Mouse (Mus musculus) spleen, embryonic (tissue): ENCODE results near the gene Scamp4.

Experiments used
- CTCF ChIA-PET: fragments of 350-600 bp; sonication (Branson Sonifier 250); formaldehyde crosslinking; loops from one replicate; lab custom pipeline; 2022; lab: Charles Lee

Gene Scamp4

DNA sequence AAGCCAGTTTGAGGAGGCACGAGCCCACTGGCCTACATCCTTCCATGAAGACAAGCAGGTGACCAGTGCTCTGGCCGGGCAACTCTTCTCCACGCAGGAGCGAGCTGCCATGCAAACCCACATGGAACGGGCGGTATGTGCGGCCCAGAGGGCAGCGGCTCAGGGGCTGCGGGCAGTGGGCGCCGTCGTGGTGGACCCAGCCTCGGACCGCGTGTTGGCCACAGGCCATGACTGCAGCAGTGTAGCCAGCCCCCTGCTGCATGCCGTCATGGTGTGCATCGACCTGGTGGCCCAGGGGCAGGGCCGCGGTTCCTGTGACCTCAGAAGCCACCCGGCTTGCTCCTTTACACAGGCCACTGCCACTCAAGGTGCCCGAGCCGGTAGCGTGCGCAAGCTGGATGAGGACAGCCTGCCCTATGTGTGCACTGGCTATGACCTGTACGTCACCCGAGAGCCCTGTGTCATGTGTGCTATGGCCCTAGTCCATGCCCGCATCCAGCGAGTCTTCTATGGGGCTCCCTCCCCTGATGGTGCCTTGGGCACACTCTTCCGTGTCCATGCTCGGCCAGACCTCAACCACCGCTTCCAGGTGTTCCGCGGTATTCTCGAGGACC is 4.2 kb downstream of the Scamp4 start:
- CTCF ChIA-PET: no interaction called here

- CTCF ChIA-PET: interaction anchor here (0.6 kb wide), 1 partner anchor 109 kb away, joined by 3 read pairs; no protein-coding TSS in a partner anchor
These were observed 5.8 kb downstream of the Scamp4 start for GRCm38 (mm10) chr10:80608435-80608834.

DNA sequence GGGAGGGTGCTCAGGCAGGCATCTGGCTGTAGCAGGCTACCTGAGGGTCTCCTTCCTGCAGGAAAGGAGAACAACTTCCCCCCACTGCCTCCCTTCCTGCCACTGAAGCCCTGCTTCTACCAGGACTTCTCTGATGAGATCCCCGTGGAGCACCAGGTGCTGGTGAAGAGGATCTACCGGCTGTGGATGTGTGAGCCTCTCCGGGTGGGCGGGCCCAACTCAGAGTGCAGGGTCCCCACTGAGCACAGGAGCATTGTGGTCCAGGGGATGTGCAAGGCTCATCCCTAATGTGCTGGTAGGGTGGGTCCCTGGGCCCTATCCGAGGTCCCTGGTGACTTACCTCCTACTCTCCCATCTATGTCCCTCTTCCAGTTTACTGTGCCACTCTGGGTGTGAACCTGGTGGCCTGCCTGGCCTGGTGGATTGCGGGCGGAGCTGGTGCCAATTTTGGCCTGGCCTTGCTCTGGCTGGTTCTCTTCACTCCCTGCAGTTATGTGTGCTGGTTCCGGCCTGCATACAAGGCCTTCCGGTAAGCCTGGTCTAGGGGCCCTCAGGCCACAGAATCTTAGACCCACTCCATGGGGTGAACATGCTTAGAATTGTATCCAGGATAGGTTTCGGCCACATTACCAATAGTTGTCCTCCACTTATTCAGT is 6.7 kb downstream of the Scamp4 start:
- CTCF ChIA-PET: no interaction called here

- CTCF ChIA-PET: interaction anchor here (1.1 to 2.9 kb wide), 5 partner anchors 9 to 134 kb away, joined by 3 to 12 read pairs (median 3); partner anchors contain the start of gene Csnk1g2
These were observed 7.6 kb downstream of the Scamp4 start for GRCm38 (mm10) chr10:80610116-80610785.

GRCm38 (mm10) chr10:80611024-80611423 is 8.4 kb downstream of the Scamp4 start:
- CTCF ChIA-PET: interaction anchor here (0.5 to 2.9 kb wide), 6 partner anchors 10 to 133 kb away, joined by 3 to 12 read pairs (median 3); partner anchors contain the start of gene Csnk1g2

DNA sequence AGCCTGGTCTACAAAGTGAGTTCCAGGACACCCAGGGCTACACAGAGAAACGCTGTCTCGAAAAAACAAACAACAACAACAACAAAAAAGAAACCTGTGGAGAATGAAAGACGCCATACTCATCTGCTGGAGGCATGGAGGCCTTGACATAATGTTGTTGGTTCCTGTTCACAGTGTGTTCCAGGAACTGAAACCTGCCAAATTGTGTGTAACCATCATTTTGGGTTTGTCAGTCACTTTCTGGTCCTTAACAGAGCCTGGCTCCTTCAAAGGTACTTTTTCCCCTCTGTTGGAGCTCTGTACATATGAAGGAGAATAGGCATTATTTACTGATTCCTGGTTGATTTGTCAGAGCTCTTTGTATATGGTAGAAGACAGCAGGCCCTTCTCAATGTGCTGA is 9.2 kb downstream of the Scamp4 start:
- CTCF ChIA-PET: interaction anchor here (0.6 to 2.9 kb wide), 3 partner anchors 10 to 269 kb away, joined by 3 to 12 read pairs (median 3); partner anchors contain the start of gene Csnk1g2

GRCm38 (mm10) chr10:80613821-80614220 is 11.1 kb downstream of the Scamp4 start:
- CTCF ChIA-PET: no interaction called here

DNA sequence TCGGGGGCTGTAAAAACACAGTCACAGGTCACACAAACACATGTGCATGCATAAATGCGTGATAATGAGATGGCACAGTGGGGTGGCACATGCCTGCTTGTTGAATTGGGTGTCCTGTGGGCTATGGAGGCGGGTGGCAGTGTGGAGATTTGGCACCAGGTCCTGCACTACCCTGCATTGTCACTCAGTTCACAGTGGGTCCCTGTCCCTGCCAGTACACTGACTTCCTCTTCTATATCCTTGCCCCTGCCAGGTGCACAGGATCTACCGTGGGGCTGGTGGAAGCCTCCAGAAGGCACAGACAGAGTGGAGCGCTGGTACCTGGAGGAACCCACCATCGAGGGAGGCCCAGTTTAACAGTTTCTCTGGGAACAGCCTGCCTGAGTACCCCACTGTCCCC is 11.7 kb downstream of the Scamp4 start:
- CTCF ChIA-PET: no interaction called here

GRCm38 (mm10) chr10:80618181-80618580 is 15.5 kb downstream of the Scamp4 start:
- CTCF ChIA-PET: interaction anchor here (0.6 to 0.9 kb wide), 4 partner anchors 26 to 57 kb away, joined by 4 to 8 read pairs (median 4); no protein-coding TSS in a partner anchor

DNA sequence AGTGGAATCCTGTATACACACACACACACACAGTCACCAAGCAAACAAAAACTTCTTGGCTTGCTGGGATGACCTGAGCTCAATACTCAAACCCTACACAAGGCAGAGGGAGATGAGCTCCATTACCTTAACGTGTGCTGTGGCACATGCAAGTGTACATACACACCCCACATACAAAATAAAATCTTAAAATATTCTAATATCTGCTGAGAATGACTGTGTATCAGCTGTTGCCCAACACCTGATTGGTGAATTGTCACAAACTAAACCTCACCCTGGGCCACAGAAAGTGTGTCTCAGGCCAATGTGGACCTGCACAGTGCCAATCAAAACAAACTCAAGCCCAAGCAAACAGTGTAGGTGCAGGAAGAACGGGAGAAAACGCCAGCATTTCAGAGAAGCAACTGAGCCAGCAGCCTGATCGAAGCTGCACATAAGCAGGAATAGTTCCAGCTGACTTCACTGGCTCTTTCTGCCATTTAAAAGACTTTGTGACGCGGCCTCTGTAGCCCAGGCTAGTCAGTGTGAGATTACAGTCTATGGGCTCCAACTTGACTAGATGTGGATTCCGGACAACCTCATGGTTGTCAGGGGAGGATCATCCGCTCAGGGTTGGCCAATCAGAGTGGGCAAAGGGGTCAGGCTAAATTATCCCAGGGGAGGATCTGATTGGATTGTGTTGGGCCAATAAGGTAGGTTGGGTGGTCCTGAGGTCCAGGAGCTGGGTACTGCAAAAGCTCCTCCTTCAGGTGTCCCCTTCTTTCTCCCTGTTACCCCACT is 17.0 kb downstream of the Scamp4 start:
- CTCF ChIA-PET: no interaction called here

- CTCF ChIA-PET: interaction anchor here (0.5 to 3.5 kb wide), 2 partner anchors 9 to 301 kb away, joined by 6 to 12 read pairs; no protein-coding TSS in a partner anchor
These were observed 17.7 kb downstream of the Scamp4 start for GRCm38 (mm10) chr10:80620365-80620764.

- CTCF ChIA-PET: interaction anchor here (0.5 to 3.5 kb wide), 2 partner anchors 9 to 300 kb away, joined by 6 to 12 read pairs; no protein-coding TSS in a partner anchor
These were observed 18.4 kb downstream of the Scamp4 start for GRCm38 (mm10) chr10:80620796-80621689.

DNA sequence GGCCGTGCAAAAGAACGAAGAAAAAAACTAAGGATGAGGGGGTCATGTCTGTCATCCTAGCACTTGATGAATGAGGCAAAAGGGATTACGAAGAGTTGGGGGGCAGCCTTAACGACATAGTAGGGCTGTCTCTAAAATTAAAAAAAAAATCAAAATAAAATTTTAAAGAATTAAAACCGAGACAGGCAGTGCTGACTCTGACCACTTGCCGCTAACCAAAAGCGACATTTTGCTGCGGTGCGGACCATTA is 18.9 kb downstream of the Scamp4 start:
- CTCF ChIA-PET: interaction anchor here (3.5 kb wide), 1 partner anchor 10 kb away, joined by 12 read pairs; no protein-coding TSS in a partner anchor

- CTCF ChIA-PET: interaction anchor here (0.9 to 3.5 kb wide), 2 partner anchors 10 to 56 kb away, joined by 3 to 12 read pairs; no protein-coding TSS in a partner anchor
These were observed 19.4 kb downstream of the Scamp4 start for GRCm38 (mm10) chr10:80621940-80622660.

DNA sequence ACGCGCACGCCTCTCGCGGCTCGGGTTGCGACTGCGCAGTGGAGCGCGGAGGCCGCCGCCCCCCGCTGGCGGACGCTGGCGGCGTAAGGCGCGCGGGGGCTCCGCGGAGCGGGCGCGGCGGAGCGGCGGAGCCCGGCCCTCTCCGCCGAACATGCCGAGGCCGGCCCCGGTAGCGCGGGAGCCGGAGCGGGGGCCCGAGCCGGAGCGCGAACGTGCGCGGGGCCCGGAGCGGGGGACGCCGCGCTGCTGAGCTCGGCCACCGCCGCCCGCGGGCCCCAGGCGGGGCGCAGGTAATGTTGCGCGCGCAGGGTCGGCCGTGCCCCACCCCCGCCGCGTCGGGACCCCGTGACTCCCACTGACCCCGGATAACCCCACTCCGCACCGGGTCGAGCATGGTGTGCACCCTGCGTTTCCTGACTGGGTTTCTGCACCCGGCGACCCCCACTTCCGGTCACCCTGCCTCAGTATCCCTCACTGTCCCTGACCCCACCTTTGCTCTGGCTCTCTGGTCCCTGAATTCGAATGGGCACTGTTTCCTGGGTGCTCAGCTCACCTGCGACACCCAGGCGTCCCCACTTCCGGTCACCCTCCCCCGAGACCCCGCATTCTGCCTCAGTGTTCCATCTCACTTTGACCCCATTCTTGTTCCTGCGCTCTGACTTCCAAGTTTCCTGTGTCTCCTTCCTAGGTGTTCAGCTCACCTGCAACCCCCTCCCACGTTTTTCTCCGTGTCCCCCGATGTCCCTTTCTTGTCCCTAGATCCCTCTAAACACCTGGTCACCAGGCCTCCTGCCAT is 20.2 kb downstream of the Scamp4 start, which contains the start of gene Csnk1g2:
Gene Csnk1g2 (plus strand): TSS at position 178 of the 796 bp plus-strand sequence.
- CTCF ChIA-PET: interaction anchor here (0.9 to 3.5 kb wide), 2 partner anchors 11 to 57 kb away, joined by 3 to 12 read pairs; no protein-coding TSS in a partner anchor

GRCm38 (mm10) chr10:80623457-80624191 is 21.0 kb downstream of the Scamp4 start:
- CTCF ChIA-PET: interaction anchor here (1.0 to 3.5 kb wide), 2 partner anchors 12 to 22 kb away, joined by 3 to 12 read pairs; no protein-coding TSS in a partner anchor

DNA sequence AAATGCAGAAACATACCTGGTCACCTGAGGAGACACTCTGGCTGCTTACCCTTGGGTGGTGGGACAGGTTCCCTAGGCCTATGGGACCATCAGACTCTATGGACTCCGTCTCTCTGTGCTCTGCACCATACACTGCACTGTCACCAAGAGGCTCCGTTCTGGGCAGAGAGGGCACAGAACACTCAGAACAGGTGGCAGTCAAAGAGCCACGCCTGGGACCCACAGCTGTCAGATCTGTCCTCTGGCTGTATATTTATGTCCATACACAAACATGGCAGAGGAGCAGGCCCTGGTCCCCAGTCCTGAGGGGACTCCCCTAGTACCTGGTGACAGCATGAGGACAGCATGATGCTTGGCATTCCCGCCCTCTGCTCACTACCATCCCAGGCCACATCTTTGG is 23.1 kb downstream of the Scamp4 start:
- CTCF ChIA-PET: no interaction called here

- CTCF ChIA-PET: no interaction called here
These were observed 25.0 kb downstream of the Scamp4 start for GRCm38 (mm10) chr10:80627685-80628084.
